Mouse (Mus musculus) MEL (cell line): ENCODE measurements around the gene Spo11. TPM values are rescaled to one million over a fixed set of nuclear protein-coding genes. Genes with fewer than 3 reads are reported as not detected.
A peak's percentile ranks its signal among the peaks of the same experiment; 100 is the strongest.

ENCODE experiments used
- DNase-seq: peaks from one replicate; pipeline ENCODE4 v3.0.0; 2011; ENCODE audit warnings: low read depth, low spot score
- H3K27ac ChIP-seq: 2 replicates; pipeline ENCODE4 v1.5.1; 2012; ENCODE audit warnings: low read depth, mild to moderate bottlenecking, control low read depth, low read length, moderate library complexity; ENCODE audit not compliant: control insufficient read depth
- H3K27me3 ChIP-seq, 2 experiments: fragments of 150-350 bp in 1 of 2; sonication (generic) in 1 of 2; 2 replicates each; pipeline ENCODE4 v1.6.1; 2012; ENCODE audit warnings: low read length in 2 of 2, mild to moderate bottlenecking in 2 of 2, improper control_type of control experiment in 1 of 2, moderate library complexity in 1 of 2; ENCODE audit not compliant: insufficient read depth in 2 of 2, control insufficient read depth in 1 of 2
- H3K36me3 ChIP-seq, 2 experiments: 2 replicates each; pipeline ENCODE4 v1.6.1; 2012 to 2014; ENCODE audit warnings: low read length in 2 of 2, improper control_type of control experiment in 1 of 2, inconsistent platforms in 1 of 2, mild to moderate bottlenecking in 1 of 2; ENCODE audit not compliant: insufficient read depth in 2 of 2, control insufficient read depth in 1 of 2
- H3K4me1 ChIP-seq, 2 experiments: fragments of 150-350 bp in 1 of 2; sonication (generic) in 1 of 2; 2 replicates each; pipeline ENCODE4 v1.6.1; 2012; ENCODE audit warnings: low read length in 2 of 2, improper control_type of control experiment in 1 of 2, mild to moderate bottlenecking in 1 of 2; ENCODE audit not compliant: insufficient read depth in 2 of 2, control insufficient read depth in 1 of 2
- H3K4me3 ChIP-seq, 2 experiments: fragments of 150-350 bp in 1 of 2; sonication (generic) in 1 of 2; 2 replicates each; pipeline ENCODE4 v1.5.1; 2012; ENCODE audit warnings: low read depth in 2 of 2, low read length in 2 of 2, mild to moderate bottlenecking in 2 of 2, moderate library complexity in 2 of 2, control low read depth in 1 of 2, improper control_type of control experiment in 1 of 2; ENCODE audit not compliant: control insufficient read depth in 1 of 2, insufficient read depth in 1 of 2
- H3K79me2 ChIP-seq: 2 replicates; pipeline ENCODE4 v1.6.1; 2012; ENCODE audit warnings: mild to moderate bottlenecking, low read length, moderate library complexity; ENCODE audit not compliant: control insufficient read depth, poor library complexity, insufficient read depth
- H3K9ac ChIP-seq: 2 replicates; pipeline ENCODE4 v1.6.1; 2012; ENCODE audit warnings: low read depth, mild to moderate bottlenecking, control low read depth, low read length, moderate library complexity; ENCODE audit not compliant: control insufficient read depth, poor library complexity, severe bottlenecking
- H3K9me3 ChIP-seq: fragments of 150-350 bp; sonication (generic); replicated peaks from 2 replicates; pipeline ENCODE4 v1.6.1; 2012; ENCODE audit warnings: mild to moderate bottlenecking, low read length, improper control_type of control experiment, moderate library complexity; ENCODE audit not compliant: insufficient read depth
- BHLHE40 ChIP-seq: IDR thresholded peaks from 2 replicates; pipeline ENCODE4 v1.6.1; 2012; ENCODE audit warnings: low read depth, mild to moderate bottlenecking, inconsistent platforms, low read length, improper control_type of control experiment, borderline replicate concordance
- CHD2 ChIP-seq: IDR thresholded peaks from 2 replicates; pipeline ENCODE4 v1.6.1; 2011; ENCODE audit warnings: low read length, improper control_type of control experiment
- E2F4 ChIP-seq: IDR thresholded peaks from 2 replicates; pipeline ENCODE4 v1.6.1; 2011; ENCODE audit warnings: low read depth, low read length, improper control_type of control experiment, borderline replicate concordance
- ELF1 ChIP-seq: IDR thresholded peaks from 2 replicates; pipeline ENCODE4 v1.6.1; 2014; ENCODE audit warnings: low read depth, mild to moderate bottlenecking, inconsistent platforms, low read length, improper control_type of control experiment, moderate library complexity
- EP300 ChIP-seq, 2 experiments: IDR thresholded peaks; 2 replicates each; pipeline ENCODE4 v1.6.1; 2011; ENCODE audit warnings: improper control_type of control experiment in 2 of 2, low read length in 2 of 2, low read depth in 1 of 2, mild to moderate bottlenecking in 1 of 2
- GABPA ChIP-seq: IDR thresholded peaks from 2 replicates; pipeline ENCODE4 v1.6.1; 2012; ENCODE audit warnings: low read depth, mild to moderate bottlenecking, inconsistent platforms, low read length, improper control_type of control experiment, moderate library complexity
- GATA1 ChIP-seq: IDR thresholded peaks from 2 replicates; pipeline ENCODE4 v1.6.1; 2011; ENCODE audit warnings: low read depth, low read length, improper control_type of control experiment
- HCFC1 ChIP-seq: IDR thresholded peaks from 2 replicates; pipeline ENCODE4 v1.6.1; 2012; ENCODE audit warnings: low read depth, mild to moderate bottlenecking, inconsistent platforms, low read length, improper control_type of control experiment, moderate library complexity
- MAX ChIP-seq: IDR thresholded peaks from 2 replicates; pipeline ENCODE4 v1.6.1; 2011; ENCODE audit warnings: low read length, improper control_type of control experiment
- MEF2A ChIP-seq: IDR thresholded peaks from 2 replicates; pipeline ENCODE4 v1.6.1; 2014; ENCODE audit warnings: low read depth, mild to moderate bottlenecking, inconsistent platforms, low read length, improper control_type of control experiment; ENCODE audit not compliant: poor library complexity, insufficient replicate concordance, severe bottlenecking; ENCODE audit errors: extremely low read depth
- NELFE ChIP-seq: IDR thresholded peaks from 2 replicates; pipeline ENCODE4 v1.6.1; 2011; ENCODE audit warnings: low read depth, low read length, improper control_type of control experiment
- RCOR1 ChIP-seq: IDR thresholded peaks from 2 replicates; pipeline ENCODE4 v1.6.1; 2012; ENCODE audit warnings: low read depth, mild to moderate bottlenecking, inconsistent platforms, low read length, improper control_type of control experiment
- UBTF ChIP-seq: IDR thresholded peaks from 2 replicates; pipeline ENCODE4 v1.6.1; 2012; ENCODE audit warnings: low read depth, mild to moderate bottlenecking, inconsistent platforms, low read length, improper control_type of control experiment, moderate library complexity, borderline replicate concordance; ENCODE audit not compliant: insufficient read depth
- ZC3H11A ChIP-seq: IDR thresholded peaks from 2 replicates; pipeline ENCODE4 v1.6.1; 2012; ENCODE audit warnings: low read depth, mild to moderate bottlenecking, inconsistent platforms, low read length, improper control_type of control experiment
- ZKSCAN1 ChIP-seq: IDR thresholded peaks from 2 replicates; pipeline ENCODE4 v1.6.1; 2012; ENCODE audit warnings: low read depth, mild to moderate bottlenecking, inconsistent platforms, low read length, improper control_type of control experiment, moderate library complexity
- ZMIZ1 ChIP-seq: IDR thresholded peaks from 2 replicates; pipeline ENCODE4 v1.6.1; 2012; ENCODE audit warnings: low read depth, mild to moderate bottlenecking, inconsistent platforms, low read length, improper control_type of control experiment, moderate library complexity
- ZNF384 ChIP-seq: IDR thresholded peaks from 2 replicates; pipeline ENCODE4 v1.6.1; 2012; ENCODE audit warnings: low read depth, mild to moderate bottlenecking, inconsistent platforms, low read length, improper control_type of control experiment
- polyA plus RNA-seq, 2 experiments: library from polyadenylated mRNA; stranded (reverse) in 1 of 2; unstranded in 1 of 2; fragments of >175 nt in 1 of 2; fragments of >200 nt in 1 of 2; gene quantifications; 2 replicates each; pipeline versions ENCODE4 v1.2.1 to v1.2.4; 2012; ENCODE audit warnings: low replicate concordance in 2 of 2, low read depth in 1 of 2; ENCODE audit not compliant: insufficient read length in 2 of 2, insufficient read depth in 1 of 2, missing spikeins in 1 of 2
- total RNA-seq: library from RNA; depleted of rRNA; stranded (reverse); fragments of 300-350 nt; gene quantifications from 2 replicates; pipeline ENCODE4 v1.2.3, GENCODE M21; 2012; rRNA removed

Gene Spo11
- not detected in 2 replicates for total RNA-seq
- polyA plus RNA-seq = not detected

DNA sequence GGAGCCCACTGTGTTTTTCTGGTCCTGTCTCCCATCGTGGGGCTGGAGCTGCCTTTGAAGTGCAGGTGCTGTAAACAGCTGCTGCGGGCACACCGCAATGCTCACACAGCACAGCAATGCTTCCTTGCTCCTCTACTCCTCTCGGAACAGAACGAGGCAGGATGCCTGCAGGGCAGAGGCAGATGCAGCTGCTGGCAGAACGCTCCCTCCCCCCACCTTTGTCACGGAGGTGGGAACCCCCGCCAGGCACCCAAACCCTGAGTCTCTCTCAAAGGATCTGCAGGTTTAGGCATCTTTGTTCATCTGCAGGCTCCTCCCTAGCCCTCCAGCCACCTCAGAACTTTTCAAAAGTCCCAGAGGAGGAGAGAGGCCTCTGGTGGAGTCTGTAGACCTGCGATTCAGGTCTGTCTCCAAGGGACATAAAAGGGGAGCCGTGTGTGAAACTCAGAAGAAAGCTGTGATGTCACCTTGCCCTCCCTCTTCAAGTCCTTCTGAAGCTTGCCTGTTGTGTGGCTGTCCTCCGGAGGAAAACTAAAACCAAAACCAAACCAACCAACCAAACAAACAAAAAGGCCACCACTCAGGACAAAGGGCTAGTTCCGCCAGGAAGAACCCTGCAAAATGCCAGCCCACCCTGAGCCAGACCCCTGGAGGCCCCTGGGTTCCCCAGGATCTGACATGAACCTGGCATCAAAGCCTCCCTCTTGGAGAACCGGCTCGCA lies at the start of gene Spo11:
TSS of gene Spo11 (plus strand) at position 292 of the 722 bp plus-strand sequence.
- Histone ChIP-seq H3K27ac (no peak within 1 kb of the TSS), H3K36me3 (peaks cover 0 to 2% of the 10 kb centered on the region in 2 experiments; a peak in 1 of 4 replicates), H3K4me1 (peaks cover 0 to 12% of the 10 kb centered on the region in 2 experiments; a peak in 2 of 4 replicates), H3K27me3 (no peaks in the 10 kb centered on the region), H3K9me3 (no peaks in the 10 kb centered on the region), H3K79me2 (no peaks in the 10 kb centered on the region), H3K9ac (peak within 1 kb of the TSS; percentile 18), H3K4me3 (peak within 1 kb of the TSS; percentile 7 to 12; a peak in 2 of 4 replicates)
- no peak for DNase-seq
- TF ChIP-seq BHLHE40 (no peak), NELFE (no peak), ELF1 (no peak), MAX (no peak), ZC3H11A (no peak), MEF2A (no peak), RCOR1 (no peak), UBTF (no peak), GABPA (no peak), EP300 (IDR thresholded peaks at IDR 0.05; ENCODE audit: low read depth in 1 of 2, low read length in 2 of 2) (no peak), CHD2 (no peak), ZNF384 (no peak), ZKSCAN1 (no peak), GATA1 (no peak), E2F4 (no peak), HCFC1 (no peak)

DNA sequence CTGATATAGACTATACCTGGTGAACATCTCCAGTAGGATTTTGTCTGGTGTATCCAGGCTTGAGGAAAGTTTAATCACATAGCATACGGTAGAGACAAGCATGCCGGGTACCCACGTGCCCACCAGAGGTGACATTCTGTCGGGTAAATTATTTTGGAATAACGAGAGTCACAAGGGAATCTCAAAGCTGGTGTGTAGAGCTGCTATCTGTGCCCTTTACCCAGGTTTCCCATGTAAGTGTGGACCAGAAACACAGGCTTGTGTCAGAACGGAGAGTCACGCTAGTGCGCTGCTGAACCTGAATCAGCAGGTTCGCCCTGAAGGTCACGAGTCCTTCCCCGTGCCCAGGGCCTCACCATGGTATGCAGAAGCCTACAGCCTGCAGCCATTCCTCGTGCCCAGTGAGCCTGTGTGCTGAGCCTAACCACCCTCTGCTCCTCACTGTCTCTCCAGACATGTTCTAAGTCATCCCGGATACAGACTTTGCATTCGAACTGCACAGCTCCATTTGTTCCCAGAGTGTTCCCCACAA lies 47.5 kb upstream of the Spo11 start:
- no peaks in the 10 kb centered on the region for H3K9me3 ChIP-seq
- TF ChIP-seq GATA1 = no peak
- TF ChIP-seq ZMIZ1 = no peak
- no peak for TF ChIP-seq EP300 (IDR thresholded peaks at IDR 0.05; ENCODE audit: low read depth in 1 of 2, low read length in 2 of 2)
- no peak overlapping the region for H3K27ac ChIP-seq
- no peak overlapping the region for H3K9ac ChIP-seq
- H3K4me1 ChIP-seq = no peaks in the 10 kb centered on the region
- no peaks in the 10 kb centered on the region for H3K79me2 ChIP-seq
- H3K4me3 ChIP-seq = no peak overlapping the region
- no peaks in the 10 kb centered on the region for H3K27me3 ChIP-seq
- no peak for DNase-seq
- H3K36me3 ChIP-seq = no peaks in the 10 kb centered on the region
